Mouse (Mus musculus) liver, embryonic 14.5 days (tissue): ENCODE measurements around the gene Atrnl1.

ENCODE experiments used
- CTCF ChIP-seq: IDR thresholded peaks from 2 replicates; pipeline ENCODE4 v1.5.1; 2016; ENCODE audit warnings: antibody characterized with exemption, low read depth, control low read depth
- EP300 ChIP-seq: IDR thresholded peaks from 2 replicates; pipeline ENCODE4 v1.6.1; 2016; ENCODE audit warnings: antibody characterized with exemption, low read depth

DNA sequence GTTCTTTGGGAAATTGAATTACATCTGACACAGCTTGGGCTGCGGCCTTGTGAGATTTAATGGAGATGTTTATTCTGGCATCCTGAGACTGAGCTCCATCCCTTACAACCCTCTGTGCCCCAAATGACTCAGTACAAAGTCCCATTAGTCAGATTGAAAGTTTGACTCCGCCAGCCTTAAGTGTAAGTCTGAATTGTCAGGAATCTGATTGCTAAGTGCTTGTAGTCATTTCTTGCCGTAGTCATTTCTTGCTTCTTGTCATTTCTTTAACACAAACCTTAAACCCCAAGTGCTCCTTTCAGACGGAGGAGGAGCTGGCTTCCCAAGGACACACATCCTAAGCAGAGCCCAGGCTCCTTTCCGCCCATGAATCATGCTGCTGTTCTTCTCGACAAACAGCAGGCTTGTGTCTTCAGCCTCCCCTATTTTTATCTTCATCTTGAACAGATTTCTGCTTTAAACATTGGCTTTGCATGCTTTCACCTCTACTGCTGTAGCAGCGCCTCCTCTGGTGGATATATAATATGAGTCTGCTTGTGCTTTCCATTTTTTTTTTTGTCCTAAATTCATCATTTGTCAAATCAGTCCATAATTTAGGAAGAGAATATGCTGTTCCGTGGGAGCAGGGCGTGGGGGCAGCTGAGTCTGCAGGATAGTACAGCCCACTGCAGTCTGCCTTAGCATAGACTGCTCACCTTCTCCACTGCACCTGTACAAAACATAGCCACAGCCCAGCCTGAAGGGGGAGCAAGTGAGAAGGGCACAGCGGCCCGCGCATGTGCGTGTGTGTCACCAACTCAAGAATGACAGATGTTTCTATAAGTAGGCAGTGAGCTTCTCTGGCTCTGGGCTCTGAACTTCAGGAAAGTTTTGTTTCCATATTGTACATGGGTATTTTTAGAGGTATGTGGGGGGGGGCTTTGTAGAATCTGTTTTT, 214.7 kb downstream of the Atrnl1 start:
- TF ChIP-seq CTCF (peak; percentile 13; the same call in 1 of the 2 replicates), EP300 (no peak)
